Mouse (Mus musculus): ENCODE results near the gene Capn15. TPM values are rescaled to one million over a fixed set of nuclear protein-coding genes. Genes with fewer than 3 reads are reported as not detected.

Gene Capn15
- polyA plus RNA-seq, 1 experiment from 2014 or later = 15.2 TPM

DNA sequence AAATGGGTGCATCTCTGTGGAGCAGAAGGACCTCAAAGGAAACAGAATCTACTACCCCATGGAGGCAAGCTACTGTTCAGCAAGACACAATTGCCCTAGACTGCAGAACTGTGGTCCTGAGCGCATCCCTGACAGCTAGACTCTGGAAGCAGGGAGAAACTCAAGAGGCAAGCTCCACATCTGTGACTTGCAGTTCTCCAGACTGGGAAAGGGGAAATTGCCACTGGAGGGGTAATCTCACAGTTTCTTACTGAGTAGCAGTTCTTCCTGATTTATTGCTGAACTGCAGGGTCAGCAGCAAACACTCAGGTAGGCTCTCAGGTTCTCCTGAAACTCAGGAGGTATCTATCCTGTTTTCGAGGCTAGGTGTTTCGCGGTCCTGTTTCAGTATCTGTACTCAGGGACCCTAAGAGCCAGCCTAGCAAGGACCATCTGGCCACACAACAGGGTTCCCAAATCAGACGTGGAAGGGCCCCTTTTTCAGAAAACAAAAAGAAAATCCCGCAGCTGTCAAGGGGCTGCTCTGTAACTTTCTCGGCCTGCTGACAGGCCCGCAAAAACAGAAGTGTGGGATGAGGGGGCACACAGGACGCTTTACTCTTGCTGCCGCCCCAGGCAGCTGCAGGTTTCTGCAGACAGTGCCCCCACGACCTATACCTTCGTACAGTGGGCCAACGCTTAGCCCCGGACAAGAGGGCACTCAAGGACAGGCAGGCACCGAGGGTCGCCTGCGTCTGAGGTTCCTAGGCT is 865 bp downstream of the Capn15 start:
- H3K27me3 ChIP-seq (ENCODE audit: control insufficient read depth, insufficient read depth, low read length) = no peaks in the 10 kb centered on the region
- peak overlapping the region; percentile 65 for H3K4me3 ChIP-seq (ENCODE audit: low read depth, low read length)
- H3K27ac ChIP-seq (ENCODE audit: low read depth, low read length) = peak overlapping the region; percentile 61
- H3K9ac ChIP-seq (ENCODE audit: low read depth, low read length) = peak overlapping the region; percentile 87
- H3K4me1 ChIP-seq (ENCODE audit: control insufficient read depth, insufficient read depth, low read length) = peaks cover 13% of the 10 kb centered on the region
- ATAC-seq (replicated peaks; ENCODE audit: insufficient number of reproducible peaks, low FRiP score, low TSS enrichment) = no peak; the same call in 1 of the 2 replicates
- H3K4me2 ChIP-seq = peak overlapping the region; percentile 89
- H3K36me3 ChIP-seq (ENCODE audit: control insufficient read depth, insufficient read depth, low read length) = 0 out of 2 replicates have a peak, but pooled peaks cover 2% of the 10 kb centered on the region
- WGBS (ENCODE audit: insufficient replicate concordance) = 11% methylated on average over 17 of the region's 17 CpGs
- H3K9me3 ChIP-seq (replicated peaks; ENCODE audit: control insufficient read depth, low read length) = no peaks in the 10 kb centered on the region

DNA sequence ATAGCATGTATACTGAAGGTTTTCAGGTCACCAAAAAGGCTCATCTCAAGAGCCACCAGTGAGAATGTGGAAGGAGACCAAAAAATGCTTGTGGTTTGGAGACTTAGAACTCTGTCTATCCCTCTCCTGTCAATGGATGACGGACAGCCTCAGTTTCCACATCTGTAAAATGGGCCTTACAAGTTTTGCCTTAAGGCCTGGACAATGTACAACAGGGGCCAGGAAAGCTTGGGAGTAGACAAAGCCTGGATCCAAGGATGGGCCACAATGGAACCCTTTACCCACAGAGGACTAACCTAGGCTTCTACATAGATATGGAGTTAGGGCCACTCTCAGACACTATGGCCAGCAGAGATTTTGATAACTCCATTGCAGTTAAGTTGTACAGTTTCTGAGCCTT is 1.5 kb downstream of the Capn15 start:
- Histone ChIP-seq H3K27me3 (ENCODE audit: control insufficient read depth, insufficient read depth, low read length) (no peaks in the 10 kb centered on the region), H3K36me3 (ENCODE audit: control insufficient read depth, insufficient read depth, low read length) (no peaks in the 10 kb centered on the region), H3K9me3 (replicated peaks; ENCODE audit: control insufficient read depth, low read length) (no peaks in the 10 kb centered on the region), H3K4me1 (ENCODE audit: control insufficient read depth, insufficient read depth, low read length) (peaks cover 13% of the 10 kb centered on the region), H3K27ac (ENCODE audit: low read depth, low read length) (no peak overlapping the region), H3K4me2 (peak overlapping the region; percentile 89), H3K9ac (ENCODE audit: low read depth, low read length) (no peak overlapping the region), H3K4me3 (ENCODE audit: low read depth, low read length) (peak overlapping the region; percentile 65; the same call in 1 of the 2 replicates)
- ATAC-seq (replicated peaks; ENCODE audit: insufficient number of reproducible peaks, low FRiP score, low TSS enrichment) = no peak
- 97% methylated on average over 1 of the region's 1 CpGs for WGBS (ENCODE audit: insufficient replicate concordance)

DNA sequence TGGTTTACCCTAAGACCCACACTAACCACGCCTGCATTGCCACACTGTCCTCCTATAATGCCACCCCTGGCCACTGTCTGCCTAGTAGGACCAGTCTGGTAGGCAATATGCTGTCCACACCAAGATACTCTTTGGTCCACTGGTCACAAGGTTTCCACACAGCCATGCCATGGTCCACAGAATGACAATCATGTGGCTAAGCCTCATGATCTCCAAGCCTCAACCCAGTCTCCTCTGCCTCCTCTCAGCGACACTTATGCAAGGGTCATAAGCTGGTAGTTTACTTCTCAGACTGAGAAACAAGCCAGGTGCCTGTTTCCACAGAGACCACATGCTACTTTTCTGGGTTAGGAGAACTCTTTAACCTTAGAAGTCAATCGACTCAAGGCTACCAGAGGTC is 2.7 kb downstream of the Capn15 start:
- ATAC-seq (replicated peaks; ENCODE audit: insufficient number of reproducible peaks, low FRiP score, low TSS enrichment) = no peak
- 87% methylated on average over 3 of the region's 3 CpGs for WGBS (ENCODE audit: insufficient replicate concordance)
- Histone ChIP-seq H3K36me3 (ENCODE audit: control insufficient read depth, insufficient read depth, low read length) (no peaks in the 10 kb centered on the region), H3K4me3 (ENCODE audit: low read depth, low read length) (no peak overlapping the region), H3K4me1 (ENCODE audit: control insufficient read depth, insufficient read depth, low read length) (peaks cover 13% of the 10 kb centered on the region), H3K9ac (ENCODE audit: low read depth, low read length) (no peak overlapping the region), H3K9me3 (replicated peaks; ENCODE audit: control insufficient read depth, low read length) (no peaks in the 10 kb centered on the region), H3K27me3 (ENCODE audit: control insufficient read depth, insufficient read depth, low read length) (no peaks in the 10 kb centered on the region), H3K4me2 (no peak overlapping the region), H3K27ac (ENCODE audit: low read depth, low read length) (no peak overlapping the region)

DNA sequence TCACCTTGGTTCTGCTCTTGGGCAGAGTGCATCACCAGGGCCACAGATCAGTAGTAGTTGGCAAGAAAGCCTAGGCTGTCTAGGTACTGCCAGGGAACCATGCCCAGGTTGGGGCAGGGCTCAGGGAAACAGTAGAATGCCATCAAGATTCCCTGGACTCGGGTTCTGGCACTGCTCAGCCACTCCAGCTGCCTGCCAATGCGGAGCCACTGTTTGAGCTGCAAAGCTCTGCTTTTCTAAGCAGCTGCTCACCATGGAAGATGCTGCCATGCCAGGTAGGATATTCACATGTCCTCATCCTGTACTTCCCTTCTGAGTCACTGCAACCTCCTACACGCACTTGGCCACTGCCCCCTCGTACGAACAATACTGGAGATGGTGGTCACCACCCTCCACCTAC is 4.7 kb downstream of the Capn15 start:
- Histone ChIP-seq H3K4me2 (no peak overlapping the region), H3K4me1 (ENCODE audit: control insufficient read depth, insufficient read depth, low read length) (peaks cover 13% of the 10 kb centered on the region), H3K36me3 (ENCODE audit: control insufficient read depth, insufficient read depth, low read length) (no peaks in the 10 kb centered on the region), H3K27ac (ENCODE audit: low read depth, low read length) (no peak overlapping the region), H3K4me3 (ENCODE audit: low read depth, low read length) (no peak overlapping the region), H3K9ac (ENCODE audit: low read depth, low read length) (0 out of 2 replicates have a peak overlapping the region, but pooled peaks have one; percentile 24), H3K27me3 (ENCODE audit: control insufficient read depth, insufficient read depth, low read length) (no peaks in the 10 kb centered on the region), H3K9me3 (replicated peaks; ENCODE audit: control insufficient read depth, low read length) (no peaks in the 10 kb centered on the region)
- ATAC-seq (replicated peaks; ENCODE audit: insufficient number of reproducible peaks, low FRiP score, low TSS enrichment) = no peak
- 88% methylated on average over 5 of the region's 5 CpGs for WGBS (ENCODE audit: insufficient replicate concordance)

DNA sequence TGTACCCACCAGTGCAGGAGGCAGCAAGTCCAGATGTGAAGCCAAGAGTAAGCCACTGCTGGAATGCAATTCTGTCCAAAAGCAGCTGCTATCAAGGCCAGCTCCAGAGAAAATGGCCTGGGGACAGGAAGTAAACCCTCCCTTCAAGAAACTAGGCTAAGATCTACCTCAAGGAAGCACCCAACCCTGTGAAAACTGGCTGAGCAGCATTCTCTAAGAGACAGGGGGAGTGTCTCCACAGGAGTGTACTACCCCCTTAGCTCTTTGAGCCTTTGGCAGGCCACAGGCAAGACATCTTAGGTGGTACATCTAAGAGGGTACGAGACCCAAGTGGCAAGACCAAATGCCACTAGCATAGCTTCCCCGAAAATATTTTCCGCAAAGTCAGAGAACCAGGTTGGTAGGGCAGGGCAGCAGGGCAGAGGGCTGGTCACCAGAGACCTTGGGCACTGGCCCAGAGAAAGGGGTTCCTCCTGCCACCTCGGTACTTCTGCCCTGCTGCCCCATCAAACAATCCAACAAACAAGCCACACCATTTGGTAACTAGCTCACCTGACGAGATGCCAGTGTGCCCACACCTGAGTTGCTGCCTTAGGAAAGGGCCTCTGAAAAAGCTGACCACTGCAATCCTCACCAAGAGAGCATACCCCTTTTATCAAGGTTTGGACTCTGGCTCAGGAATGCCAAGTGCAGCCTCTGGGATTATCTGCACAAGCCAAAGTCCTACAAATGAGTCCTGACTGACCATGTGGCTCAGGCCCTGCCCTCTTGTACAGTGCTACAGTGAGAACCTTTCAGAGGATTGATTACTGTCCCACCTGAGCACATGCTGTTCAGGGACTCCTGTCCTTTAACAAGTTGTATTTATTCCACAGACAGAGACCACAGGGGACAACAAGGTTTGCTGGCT is 5.5 kb downstream of the Capn15 start:
- no peak overlapping the region for H3K9ac ChIP-seq (ENCODE audit: low read depth, low read length)
- peaks cover 13% of the 10 kb centered on the region for H3K4me1 ChIP-seq (ENCODE audit: control insufficient read depth, insufficient read depth, low read length)
- H3K27me3 ChIP-seq (ENCODE audit: control insufficient read depth, insufficient read depth, low read length) = no peaks in the 10 kb centered on the region
- no peaks in the 10 kb centered on the region for H3K36me3 ChIP-seq (ENCODE audit: control insufficient read depth, insufficient read depth, low read length)
- H3K9me3 ChIP-seq (replicated peaks; ENCODE audit: control insufficient read depth, low read length) = no peaks in the 10 kb centered on the region
- H3K4me3 ChIP-seq (ENCODE audit: low read depth, low read length) = no peak overlapping the region
- ATAC-seq (replicated peaks; ENCODE audit: insufficient number of reproducible peaks, low FRiP score, low TSS enrichment) = no peak
- no peak overlapping the region for H3K4me2 ChIP-seq
- WGBS (ENCODE audit: insufficient replicate concordance) = 82% methylated on average over 5 of the region's 5 CpGs
- no peak overlapping the region for H3K27ac ChIP-seq (ENCODE audit: low read depth, low read length)

DNA sequence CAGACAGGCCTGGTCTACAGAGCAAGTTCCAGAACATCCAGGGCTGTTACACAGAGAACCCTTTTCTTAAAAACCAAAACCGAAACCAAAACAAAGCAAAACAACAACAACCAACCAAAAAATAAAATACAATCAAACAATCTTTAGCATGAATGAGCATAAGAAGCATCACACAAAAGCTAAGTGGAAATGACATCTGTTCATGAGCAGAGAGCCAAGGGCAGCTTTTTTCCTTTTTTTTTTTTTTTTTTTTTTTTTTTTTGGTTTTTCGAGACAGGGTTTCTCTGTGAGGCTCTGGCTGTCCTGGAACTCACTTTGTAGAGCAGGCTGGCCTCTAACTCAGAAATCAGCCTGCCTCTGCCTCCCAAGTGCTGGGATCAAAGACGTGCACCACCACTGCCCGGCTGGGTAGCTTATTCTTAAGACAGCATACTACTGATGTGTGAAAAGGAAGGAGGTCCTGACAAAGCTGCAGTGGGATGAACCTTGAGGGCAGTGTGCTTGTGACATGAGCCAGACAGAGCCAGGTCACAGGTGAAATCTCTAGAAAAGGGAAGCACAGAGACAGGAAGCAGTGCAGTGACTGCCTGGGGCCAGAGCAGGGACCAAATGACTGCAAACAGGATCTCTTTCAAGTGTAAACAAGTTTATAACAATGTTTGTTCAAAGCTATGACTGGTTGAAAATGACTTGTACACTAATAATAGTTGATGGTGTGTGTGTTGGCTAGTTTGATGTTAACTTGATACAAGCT is 14.5 kb downstream of the Capn15 start:
- H3K4me3 ChIP-seq (ENCODE audit: low read depth, low read length) = no peak overlapping the region
- peaks cover 5% of the 10 kb centered on the region; the same call in 1 of the 2 replicates for H3K4me1 ChIP-seq (ENCODE audit: control insufficient read depth, insufficient read depth, low read length)
- H3K36me3 ChIP-seq (ENCODE audit: control insufficient read depth, insufficient read depth, low read length) = no peaks in the 10 kb centered on the region; the same call in 1 of the 2 replicates
- no peak overlapping the region for H3K27ac ChIP-seq (ENCODE audit: low read depth, low read length)
- H3K9me3 ChIP-seq (replicated peaks; ENCODE audit: control insufficient read depth, low read length) = no peaks in the 10 kb centered on the region
- H3K4me2 ChIP-seq = no peak overlapping the region
- H3K27me3 ChIP-seq (ENCODE audit: control insufficient read depth, insufficient read depth, low read length) = no peaks in the 10 kb centered on the region
- H3K9ac ChIP-seq (ENCODE audit: low read depth, low read length) = no peak overlapping the region
- no peak for ATAC-seq (replicated peaks; ENCODE audit: insufficient number of reproducible peaks, low FRiP score, low TSS enrichment)
- WGBS (ENCODE audit: insufficient replicate concordance) = 81% methylated on average over 4 of the region's 4 CpGs

DNA sequence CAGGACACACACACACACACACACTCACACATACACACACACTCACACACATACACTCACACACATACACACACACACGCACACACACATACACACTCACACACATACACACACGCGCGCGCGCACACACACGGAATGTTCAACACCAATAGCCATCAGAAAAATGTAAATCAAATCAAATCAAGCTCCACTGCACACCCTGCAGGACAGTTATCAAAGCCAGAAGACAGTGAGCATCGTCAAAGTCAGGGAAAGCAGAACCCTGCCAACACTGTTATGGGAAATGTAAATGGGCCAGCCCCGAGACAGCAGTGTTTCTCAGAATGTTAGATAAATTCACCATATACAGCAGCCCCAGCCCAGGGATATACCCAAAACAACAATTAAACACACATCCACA is 15.1 kb downstream of the Capn15 start:
- Histone ChIP-seq H3K9me3 (replicated peaks; ENCODE audit: control insufficient read depth, low read length) (no peaks in the 10 kb centered on the region), H3K27ac (ENCODE audit: low read depth, low read length) (no peak overlapping the region), H3K36me3 (ENCODE audit: control insufficient read depth, insufficient read depth, low read length) (no peaks in the 10 kb centered on the region; the same call in 1 of the 2 replicates), H3K4me1 (ENCODE audit: control insufficient read depth, insufficient read depth, low read length) (peaks cover 5% of the 10 kb centered on the region; the same call in 1 of the 2 replicates), H3K9ac (ENCODE audit: low read depth, low read length) (no peak overlapping the region), H3K4me2 (no peak overlapping the region), H3K27me3 (ENCODE audit: control insufficient read depth, insufficient read depth, low read length) (no peaks in the 10 kb centered on the region), H3K4me3 (ENCODE audit: low read depth, low read length) (no peak overlapping the region)
- 94% methylated on average over 9 of the region's 9 CpGs for WGBS (ENCODE audit: insufficient replicate concordance)
- no peak for ATAC-seq (replicated peaks; ENCODE audit: insufficient number of reproducible peaks, low FRiP score, low TSS enrichment)

DNA sequence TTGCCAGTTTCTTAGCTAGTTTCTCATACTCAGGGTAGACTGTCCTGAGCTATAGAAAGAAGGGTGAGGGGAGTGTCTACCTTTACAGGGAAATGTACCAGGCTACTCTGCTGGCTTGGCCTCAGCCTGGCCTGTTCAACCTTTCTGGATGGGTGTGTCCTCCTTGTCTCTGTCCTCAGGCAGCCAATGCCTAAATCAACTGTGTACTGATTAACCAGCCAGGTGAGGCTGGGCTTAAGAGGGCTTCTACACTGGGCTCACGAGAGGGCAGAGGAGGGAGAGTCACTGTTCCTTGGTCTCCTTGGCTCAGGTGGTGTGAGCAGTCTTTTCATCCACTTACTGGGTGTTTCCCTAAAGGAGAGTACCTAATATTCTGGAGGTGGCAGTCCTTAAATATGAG is 17.4 kb downstream of the Capn15 start:
- H3K27ac ChIP-seq (ENCODE audit: low read depth, low read length) = no peak overlapping the region
- 74% methylated on average over 1 of the region's 1 CpGs for whole genome bisulfite sequencing (ENCODE audit: insufficient replicate concordance)
- no peak overlapping the region for H3K4me3 ChIP-seq (ENCODE audit: low read depth, low read length)
- H3K9ac ChIP-seq (ENCODE audit: low read depth, low read length) = no peak overlapping the region
- no peaks in the 10 kb centered on the region for H3K9me3 ChIP-seq (replicated peaks; ENCODE audit: control insufficient read depth, low read length)
- H3K36me3 ChIP-seq (ENCODE audit: control insufficient read depth, insufficient read depth, low read length) = no peaks in the 10 kb centered on the region; the same call in 1 of the 2 replicates
- H3K4me2 ChIP-seq = no peak overlapping the region
- H3K27me3 ChIP-seq (ENCODE audit: control insufficient read depth, insufficient read depth, low read length) = no peaks in the 10 kb centered on the region
- peaks cover 5% of the 10 kb centered on the region; the same call in 1 of the 2 replicates for H3K4me1 ChIP-seq (ENCODE audit: control insufficient read depth, insufficient read depth, low read length)
- no peak for ATAC-seq (replicated peaks; ENCODE audit: insufficient number of reproducible peaks, low FRiP score, low TSS enrichment)

All from heart, embryonic 11.5 days (tissue).